Mouse (Mus musculus) C2C12 (cell line): ENCODE measurements around the gene 4930539E08Rik.

Experiments
- CEBPB ChIP-seq: IDR thresholded peaks from one replicate; pipeline ENCODE4 v1.6.1; 2011; ENCODE audit warnings: low read depth, mild to moderate bottlenecking, control low read depth, moderate library complexity
- CTCF ChIP-seq: IDR thresholded peaks from one replicate; pipeline ENCODE4 v1.5.1; 2011; ENCODE audit not compliant: control insufficient read depth, insufficient read depth, insufficient read length
- FOSL1 ChIP-seq: IDR thresholded peaks from one replicate; pipeline ENCODE4 v1.8.0; 2011; ENCODE audit warnings: mild to moderate bottlenecking, low read length; ENCODE audit not compliant: poor library complexity, insufficient read depth, severe bottlenecking
- MYOD1 ChIP-seq: IDR thresholded peaks from one replicate; pipeline ENCODE4 v1.6.1; 2011; ENCODE audit warnings: low read depth; ENCODE audit not compliant: control insufficient read depth, insufficient read length
- USF1 ChIP-seq: IDR thresholded peaks from one replicate; pipeline ENCODE4 v1.6.1; 2011; ENCODE audit warnings: low read depth, mild to moderate bottlenecking, control low read depth, moderate library complexity

DNA sequence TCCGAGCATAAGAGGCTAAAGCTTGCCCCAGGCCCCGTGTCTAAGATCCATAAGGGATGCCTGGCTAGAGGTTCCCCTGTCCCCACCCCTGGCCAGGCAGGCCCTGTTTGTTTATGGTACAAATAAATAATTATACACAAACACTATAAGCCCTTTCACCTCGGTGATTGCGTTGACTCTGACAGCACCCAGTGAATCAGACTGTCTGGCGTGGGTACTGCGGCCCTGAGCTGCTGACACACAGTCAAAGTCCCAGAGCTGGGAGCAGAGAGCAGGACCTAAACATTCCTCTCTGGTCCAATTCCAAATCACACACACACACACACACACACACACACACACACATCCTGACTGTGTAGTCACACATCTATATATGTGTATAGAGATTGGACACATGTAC lies 1.2 kb downstream of the 4930539E08Rik start:
- TF ChIP-seq MYOD1 (no peak), CTCF (no peak), USF1 (no peak), CEBPB (no peak), FOSL1 (no peak)
